Comparison of ENCODE assay signal across 34 mouse cellular contexts in the genomic region with DNA sequence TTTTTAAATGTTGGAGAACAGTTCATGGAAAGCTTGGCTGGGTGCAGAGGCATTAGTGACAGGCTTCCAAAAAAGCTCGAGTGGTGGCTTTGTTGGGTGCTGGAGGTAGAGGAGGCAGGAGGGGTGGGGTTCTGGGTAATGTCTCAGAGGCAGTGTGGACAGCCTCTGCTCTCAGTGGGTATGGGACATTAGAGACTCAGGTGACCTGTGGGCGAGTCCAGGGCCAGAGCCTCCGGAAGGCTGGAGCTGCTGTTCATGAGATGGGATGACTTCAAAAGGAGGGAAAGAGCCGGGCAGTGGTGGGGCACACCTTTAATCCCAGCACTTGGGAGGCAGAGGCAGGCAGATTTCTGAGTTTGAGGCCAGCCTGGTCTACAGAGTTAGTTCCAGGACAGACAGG. TPM values are rescaled to one million over a fixed set of nuclear protein-coding genes. Genes with fewer than 3 reads are reported as not detected.
"Had no signal": no experiment of that assay in that cellular context is flagged by ENCODE, and none has a peak within 500 bp of the region (broad histone marks: within the 10 kb centered on the region; RNA-seq: fewer than 3 reads in every experiment).

No protein-coding gene starts in this region.

- H3K9ac ChIP-seq: hindbrain, embryonic 13.5 days; hindbrain, embryonic 15.5 days; kidney, embryonic 15.5 days; limb, embryonic 12.5 days; liver, embryonic 13.5 days; liver, embryonic 15.5 days had no signal

- H3K4me3 ChIP-seq: hindbrain, embryonic 13.5 days; hindbrain, embryonic 15.5 days; kidney, embryonic 15.5 days; limb, embryonic 12.5 days; liver, embryonic 13.5 days; liver, embryonic 15.5 days had no signal

- H3K9me3 ChIP-seq: hindbrain, embryonic 13.5 days; hindbrain, embryonic 15.5 days; kidney, embryonic 15.5 days; liver, embryonic 13.5 days; liver, embryonic 15.5 days had no signal

- H3K36me3 ChIP-seq: hindbrain, embryonic 13.5 days; hindbrain, embryonic 15.5 days; kidney, embryonic 15.5 days; limb, embryonic 12.5 days; liver, embryonic 13.5 days; liver, embryonic 15.5 days had no signal

- H3K27ac ChIP-seq: hindbrain, embryonic 13.5 days; hindbrain, embryonic 15.5 days; hindbrain, postnatal 0 days; kidney, embryonic 15.5 days; kidney, postnatal 0 days; liver, embryonic 13.5 days; liver, embryonic 15.5 days had no signal

- H3K4me2 ChIP-seq: heart, embryonic 11.5 days; hindbrain, embryonic 13.5 days; hindbrain, embryonic 15.5 days; kidney, embryonic 15.5 days; limb, embryonic 12.5 days; liver, embryonic 11.5 days; liver, embryonic 13.5 days; liver, embryonic 15.5 days had no signal

- DNase-seq: gastrocnemius, postnatal 14 days; gastrocnemius, postnatal 36 days; heart, postnatal 36 days; kidney, adult 11 months; kidney, adult 2 months; kidney, adult 9 months; kidney, postnatal 14 days; kidney, postnatal 36 days; layer of hippocampus, adult 9-11 months; layer of hippocampus, postnatal 36 days; left cerebral cortex, postnatal 4 days; liver; liver, embryonic 13.5 days had no signal

- H3K4me1 ChIP-seq: liver, embryonic 15.5 days had no signal

RNA-seq across cellular contexts. Expression of a gene that starts 57.5 kb away (rescaled TPM):
- total RNA-seq: gastrocnemius, adult 18-20 months; gastrocnemius, adult 8-10 months; gastrocnemius, postnatal 14 days; gastrocnemius, postnatal 36 days; heart, adult 18-20 months; heart, postnatal 14 days; heart, postnatal 36 days; hematopoietic stem cell, adult 5-6 weeks; layer of hippocampus, postnatal 14 days; left cerebral cortex, postnatal 25 days; left cerebral cortex, postnatal 4 days had no signal
- polyA plus RNA-seq: gonadal fat pad, adult 2 months; heart, embryonic 16.5 days; hindbrain, embryonic 11.5 days; hindbrain, embryonic 13.5 days; hindbrain, embryonic 15.5 days; hindbrain, postnatal 0 days; kidney, embryonic 15.5 days; kidney, postnatal 0 days; large intestine, adult 2 months; limb, embryonic 12.5 days; limb, embryonic 14.5 days; liver, embryonic 11.5 days; liver, embryonic 13.5 days; liver, embryonic 15.5 days had no signal
